Mouse (Mus musculus) CH12.LX (cell line): ENCODE results near the gene Wdr4. TPM values are rescaled to one million over a fixed set of nuclear protein-coding genes. Genes with fewer than 3 reads are reported as not detected.
A peak's percentile ranks its signal among the peaks of the same experiment; 100 is the strongest.

Source experiments
- DNase-seq: peaks from one replicate; pipeline ENCODE4 v3.0.0-alpha.2; 2013; ENCODE audit errors: extremely low read depth
- H3K27ac ChIP-seq: 2 replicates; pipeline ENCODE4 v1.5.1; 2012; ENCODE audit warnings: low read depth, mild to moderate bottlenecking, control low read depth, moderate library complexity; ENCODE audit not compliant: insufficient read depth
- H3K27me3 ChIP-seq: replicated peaks from 2 replicates; pipeline ENCODE3; 2012; ENCODE audit warnings: inconsistent platforms
- H3K36me3 ChIP-seq, 2 experiments: replicated peaks in 1 of 2; 2 replicates each; pipeline versions ENCODE3 to v1.6.1; 2012; ENCODE audit warnings: inconsistent platforms in 1 of 2, low read length in 1 of 2, mild to moderate bottlenecking in 1 of 2, mixed read lengths in 1 of 2, moderate library complexity in 1 of 2; ENCODE audit not compliant: control insufficient read depth in 1 of 2, insufficient read depth in 1 of 2
- H3K4me1 ChIP-seq, 2 experiments: 2 replicates each; pipeline ENCODE4 v1.6.1; 2012; ENCODE audit warnings: inconsistent platforms in 1 of 2, moderate library complexity in 1 of 2; ENCODE audit not compliant: insufficient read depth in 2 of 2, control insufficient read depth in 1 of 2
- H3K4me2 ChIP-seq: 2 replicates; pipeline ENCODE4 v1.6.1; 2012; ENCODE audit warnings: low read depth, mild to moderate bottlenecking, control low read depth; ENCODE audit not compliant: poor library complexity, insufficient read depth, severe bottlenecking
- H3K4me3 ChIP-seq, 3 experiments: fragments of 150-350 bp in 1 of 3; sonication (generic) in 1 of 3; replicated peaks in 1 of 3; 2 replicates each; pipeline versions ENCODE3 to v1.5.1; 2011 to 2012; ENCODE audit warnings: low read depth in 2 of 3, low read length in 2 of 3, mild to moderate bottlenecking in 2 of 3, moderate library complexity in 2 of 3, control low read depth in 1 of 3, improper control_type of control experiment in 1 of 3, inconsistent platforms in 1 of 3, mixed read lengths in 1 of 3; ENCODE audit not compliant: poor library complexity in 1 of 3
- H3K79me2 ChIP-seq: replicated peaks from 2 replicates; pipeline ENCODE4 v1.6.1; 2012; ENCODE audit warnings: mild to moderate bottlenecking, moderate library complexity; ENCODE audit not compliant: control insufficient read depth, poor library complexity, insufficient read depth, severe bottlenecking; ENCODE audit errors: extremely low read depth
- H3K9ac ChIP-seq: 2 replicates; pipeline ENCODE4 v1.6.1; 2012; ENCODE audit warnings: low read depth, mild to moderate bottlenecking, control low read depth, moderate library complexity; ENCODE audit not compliant: insufficient read depth
- H3K9me3 ChIP-seq: replicated peaks from 2 replicates; pipeline ENCODE3; 2012; ENCODE audit warnings: low read length, inconsistent platforms, mixed read lengths
- BHLHE40 ChIP-seq: IDR thresholded peaks from 2 replicates; pipeline ENCODE4 v1.6.1; 2011; ENCODE audit warnings: mild to moderate bottlenecking, low read depth, low read length, improper control_type of control experiment
- CHD2 ChIP-seq: IDR thresholded peaks from 2 replicates; pipeline ENCODE4 v1.6.1; 2011; ENCODE audit warnings: low read length, improper control_type of control experiment
- CTCF ChIP-seq, 2 experiments: IDR thresholded peaks in 1 of 2; conservative IDR thresholded peaks in 1 of 2; 2 replicates each; pipeline ENCODE4 v1.5.1; 2011 to 2012; ENCODE audit warnings: low read depth in 2 of 2, low read length in 2 of 2, improper control_type of control experiment in 1 of 2, inconsistent platforms in 1 of 2, mild to moderate bottlenecking in 1 of 2, moderate library complexity in 1 of 2
- E2F4 ChIP-seq: IDR thresholded peaks from 2 replicates; pipeline ENCODE4 v1.6.1; 2011; ENCODE audit warnings: low read depth, low read length, improper control_type of control experiment; ENCODE audit not compliant: insufficient replicate concordance
- ELF1 ChIP-seq: IDR thresholded peaks from 2 replicates; pipeline ENCODE4 v1.6.1; 2014; ENCODE audit warnings: low read depth, mild to moderate bottlenecking, inconsistent platforms, low read length, improper control_type of control experiment
- EP300 ChIP-seq: IDR thresholded peaks from 2 replicates; pipeline ENCODE4 v1.6.1; 2011; ENCODE audit warnings: low read length, improper control_type of control experiment
- ETS1 ChIP-seq: conservative IDR thresholded peaks from 2 replicates; pipeline ENCODE4 v1.6.1; 2012; ENCODE audit warnings: low read depth, mild to moderate bottlenecking, inconsistent platforms, low read length, improper control_type of control experiment, moderate library complexity
- GABPA ChIP-seq: IDR thresholded peaks from 2 replicates; pipeline ENCODE4 v1.6.1; 2012; ENCODE audit warnings: low read depth, low read length, improper control_type of control experiment, inconsistent platforms; ENCODE audit not compliant: insufficient replicate concordance
- JUN ChIP-seq: IDR thresholded peaks from 2 replicates; pipeline ENCODE4 v1.6.1; 2011; ENCODE audit warnings: low read depth, mild to moderate bottlenecking, low read length, improper control_type of control experiment, moderate library complexity; ENCODE audit not compliant: insufficient read depth
- KAT2A ChIP-seq: IDR thresholded peaks from 2 replicates; pipeline ENCODE4 v1.6.1; 2012; ENCODE audit warnings: low read length, improper control_type of control experiment, inconsistent platforms; ENCODE audit not compliant: insufficient replicate concordance
- MAFK ChIP-seq: IDR thresholded peaks from 2 replicates; pipeline ENCODE4 v1.6.1; 2011; ENCODE audit warnings: low read length, improper control_type of control experiment; ENCODE audit not compliant: insufficient replicate concordance
- NELFE ChIP-seq: IDR thresholded peaks from 2 replicates; pipeline ENCODE4 v1.6.1; 2011; ENCODE audit warnings: low read depth, low read length, improper control_type of control experiment
- POLR2A ChIP-seq: IDR thresholded peaks from 2 replicates; pipeline ENCODE4 v1.6.1; 2011; ENCODE audit warnings: low read depth, mild to moderate bottlenecking, improper control_type of control experiment, low read length
- RAD21 ChIP-seq: IDR thresholded peaks from 2 replicates; pipeline ENCODE4 v1.6.1; 2011; ENCODE audit warnings: low read depth, mild to moderate bottlenecking, low read length, improper control_type of control experiment, moderate library complexity
- RCOR1 ChIP-seq: conservative IDR thresholded peaks from 2 replicates; pipeline ENCODE4 v1.6.1; 2012; ENCODE audit warnings: low read depth, mild to moderate bottlenecking, inconsistent platforms, low read length, improper control_type of control experiment
- SMC3 ChIP-seq: IDR thresholded peaks from 2 replicates; pipeline ENCODE4 v1.6.1; 2011; ENCODE audit warnings: low read depth, low read length, improper control_type of control experiment
- TBP ChIP-seq: conservative IDR thresholded peaks from 2 replicates; pipeline ENCODE4 v1.6.1; 2011; ENCODE audit warnings: low read depth, low read length, improper control_type of control experiment
- ZC3H11A ChIP-seq: IDR thresholded peaks from 2 replicates; pipeline ENCODE4 v1.6.1; 2012; ENCODE audit warnings: low read depth, mild to moderate bottlenecking, inconsistent platforms, low read length, improper control_type of control experiment
- ZMIZ1 ChIP-seq: IDR thresholded peaks from 2 replicates; pipeline ENCODE4 v1.6.1; 2012; ENCODE audit warnings: low read depth, mild to moderate bottlenecking, inconsistent platforms, low read length, improper control_type of control experiment
- dilution Hi-C: fragments of 300-500 bp; cut with MboI; formaldehyde crosslinking; loops from 2 replicates; pipeline ENCODE4 v1.14.3; 2020; ENCODE audit warnings: low sequenced_read_pairs; ENCODE audit not compliant: extremely low pct_unique_long_range_greater_than_20kb, extremely low pct_ligation_motif_present
- in situ Hi-C: fragments of 300-500 bp; cut with MboI; formaldehyde crosslinking; loops from 3 replicates; pipeline ENCODE4 v1.14.3; 2019; ENCODE audit warnings: low sequenced_read_pairs, low pct_ligation_motif_present, low pct_unique_long_range_greater_than_20kb, mixed read lengths
- polyA plus RNA-seq: library from polyadenylated mRNA; unstranded; fragments of >175 nt; gene quantifications from 2 replicates; pipeline ENCODE4 v1.2.1, GENCODE M21; 2012; ENCODE audit warnings: low read depth; ENCODE audit not compliant: insufficient read length
- total RNA-seq, 2 experiments: library from RNA; depleted of rRNA; stranded (reverse); fragments of 300-350 nt in 1 of 2; fragments of >200 nt in 1 of 2; gene quantifications; 2 replicates each; pipeline ENCODE4 v1.2.3; 2012 to 2014

Wdr4 gene
- total and polyA plus RNA-seq, 3 experiments, result 48.3 to 56.2 (median 51.4) TPM

GRCm38 (mm10) chr17:31468496-31468895 lies 51.3 kb downstream of the Wdr4 start:
- Histone ChIP-seq H3K79me2 (no peaks in the 10 kb centered on the region), H3K4me3 (no peak overlapping the region), H3K36me3 (no peaks in the 10 kb centered on the region), H3K27me3 (peaks cover 59% of the 10 kb centered on the region), H3K9ac (no peak overlapping the region), H3K27ac (no peak overlapping the region), H3K4me1 (no peaks in the 10 kb centered on the region), H3K9me3 (peaks cover 3% of the 10 kb centered on the region), H3K4me2 (no peak overlapping the region)
- no peak for DNase-seq
- in situ Hi-C loops (no loop called here), dilution Hi-C loops (no loop called here)
- no peak for TF ChIP-seq GABPA
- no peak for TF ChIP-seq ELF1
- no peak for TF ChIP-seq E2F4
- no peak for TF ChIP-seq TBP
- no peak for TF ChIP-seq KAT2A
- no peak for TF ChIP-seq CHD2
- TF ChIP-seq SMC3, result no peak
- TF ChIP-seq CTCF (conservative IDR thresholded peaks at IDR 0.05 in 1 of 2, IDR thresholded peaks at IDR 0.05 in 1 of 2; ENCODE audit: low read depth in 2 of 2, low read length in 2 of 2), result no peak
- TF ChIP-seq BHLHE40, result no peak
- TF ChIP-seq NELFE, result no peak
- TF ChIP-seq ZMIZ1, result no peak
- no peak for TF ChIP-seq ZC3H11A
- no peak for TF ChIP-seq ETS1
- TF ChIP-seq EP300, result no peak
- TF ChIP-seq RAD21, result no peak

- no peak for DNase-seq
- dilution Hi-C loops, result no loop called here
- in situ Hi-C loops, result no loop called here
Observed at GRCm38 (mm10) chr17:31466854-31467253, 52.9 kb downstream of the Wdr4 start.

More at GRCm38 (mm10) chr17:31466854-31467253, 52.9 kb downstream of the Wdr4 start:
- no peak overlapping the region for H3K4me2 ChIP-seq
- H3K9ac ChIP-seq, result no peak overlapping the region
- no peak overlapping the region for H3K4me3 ChIP-seq
- TF ChIP-seq GABPA, result no peak
- TF ChIP-seq RCOR1, result no peak
- no peak for TF ChIP-seq MAFK
- TF ChIP-seq TBP, result no peak
- no peak for TF ChIP-seq E2F4
- TF ChIP-seq RAD21, result peak; percentile 39
- TF ChIP-seq POLR2A, result no peak
- no peak for TF ChIP-seq JUN
- peak; percentile 56 to 64 for TF ChIP-seq CTCF (conservative IDR thresholded peaks at IDR 0.05 in 1 of 2, IDR thresholded peaks at IDR 0.05 in 1 of 2; ENCODE audit: low read depth in 2 of 2, low read length in 2 of 2)
- peak; percentile 52 for TF ChIP-seq SMC3
- H3K4me1 ChIP-seq, result no peaks in the 10 kb centered on the region
- H3K79me2 ChIP-seq, result no peaks in the 10 kb centered on the region
- H3K27me3 ChIP-seq, result peaks cover 57% of the 10 kb centered on the region
- H3K27ac ChIP-seq, result no peak overlapping the region
- no peaks in the 10 kb centered on the region for H3K36me3 ChIP-seq
- peaks cover 3% of the 10 kb centered on the region for H3K9me3 ChIP-seq
